Comparison of ENCODE assay signal across 17 mouse cellular contexts in genomic region chr6:136868921-136869320, GRCm38 (mm10). TPM values are rescaled to one million over a fixed set of nuclear protein-coding genes. Genes with fewer than 3 reads are reported as not detected.
"Had no signal": no experiment of that assay in that cellular context is flagged by ENCODE, and none has a peak within 500 bp of the region (broad histone marks: within the 10 kb centered on the region; RNA-seq: fewer than 3 reads in every experiment).

No protein-coding gene starts in this region.

- H3K4me2 ChIP-seq: liver, embryonic 13.5 days; neural tube, embryonic 15.5 days had no signal

- H3K4me1 ChIP-seq: neural tube, embryonic 15.5 days had no signal

- H3K27me3 ChIP-seq: liver, embryonic 13.5 days; neural tube, embryonic 15.5 days had no signal

- H3K9me3 ChIP-seq: liver, embryonic 13.5 days; neural tube, embryonic 15.5 days had no signal

- DNase-seq: kidney, adult 18-20 months; kidney, postnatal 10 days; kidney, postnatal 4 days; liver; liver, embryonic 13.5 days; liver, postnatal 0 days; lung, postnatal 36 days; midbrain, embryonic 14.5 days; right cerebral cortex, adult 18-20 months; right cerebral cortex, postnatal 25 days; thymus, adult 18-20 months; thymus, postnatal 14 days had no signal

- H3K36me3 ChIP-seq: liver, embryonic 13.5 days; neural tube, embryonic 15.5 days had no signal

- ATAC-seq: liver, postnatal 0 days had no signal

- H3K27ac ChIP-seq: layer of hippocampus, adult 2 months; liver, embryonic 13.5 days; neural tube, embryonic 15.5 days; stomach, postnatal 0 days had no signal

- H3K9ac ChIP-seq: liver, embryonic 13.5 days; liver, postnatal 0 days; neural tube, embryonic 15.5 days had no signal

- H3K4me3 ChIP-seq: layer of hippocampus, adult 2 months; liver, embryonic 13.5 days; myocyte; neural tube, embryonic 15.5 days had no signal

RNA-seq across cellular contexts. Expression of gene Art4, which starts 11.4 kb away (rescaled TPM):
- polyA plus RNA-seq: midbrain, embryonic 14.5 days; myocyte had no signal

RNA-seq across cellular contexts. Expression of gene Smco3, which starts 33.7 kb away (rescaled TPM):
- polyA plus RNA-seq: liver, embryonic 13.5 days; liver, postnatal 0 days; small intestine, adult 2 months had no signal
